Mouse (Mus musculus): Measurements from ENCODE around the gene Vkorc1l1. TPM values are rescaled to one million over a fixed set of nuclear protein-coding genes. Genes with fewer than 3 reads are reported as not detected.

Gene Vkorc1l1
- total and polyA plus RNA-seq, 3 experiments, result 12.4 to 17.9 (median 14.3) TPM

GRCm38 (mm10) chr5:130000735-130001134 lies 59.0 kb downstream of the Vkorc1l1 start:
- WGBS, result 74% methylated on average over 12 of the region's 12 CpGs
- no peaks in the 10 kb centered on the region for H3K79me2 ChIP-seq (replicated peaks; ENCODE audit: control insufficient read depth, insufficient read depth, low read length)
- no peak overlapping the region; the same call in 1 of the 2 replicates for H3K27ac ChIP-seq
- H3K4me1 ChIP-seq (ENCODE audit: control insufficient read depth, insufficient read depth, low read length), result peaks cover 7% of the 10 kb centered on the region
- no peak overlapping the region for H3K4me3 ChIP-seq
- H3K9ac ChIP-seq (ENCODE audit: low read depth, low read length), result no peak overlapping the region
- TF ChIP-seq CTCF (IDR thresholded peaks at IDR 0.05) (no peak), EP300 (IDR thresholded peaks at IDR 0.05; ENCODE audit: insufficient read depth, low read depth, low read length) (no peak), POLR2A (IDR thresholded peaks at IDR 0.05; ENCODE audit: insufficient read depth, low read depth, low read length) (no peak)
- intact Hi-C loops (cut with DNase I), result no loop called here
- H3K36me3 ChIP-seq (ENCODE audit: control insufficient read depth, insufficient read depth, low read length), result no peaks in the 10 kb centered on the region
- DNase-seq, result peak; percentile 30 to 58
- no peaks in the 10 kb centered on the region for H3K27me3 ChIP-seq (ENCODE audit: control insufficient read depth, insufficient read depth, low read length)

- Histone ChIP-seq H3K27me3 (ENCODE audit: control insufficient read depth, insufficient read depth, low read length) (no peaks in the 10 kb centered on the region), H3K4me1 (ENCODE audit: control insufficient read depth, insufficient read depth, low read length) (peaks cover 7% of the 10 kb centered on the region), H3K4me3 (no peak overlapping the region), H3K27ac (no peak overlapping the region; the same call in 1 of the 2 replicates), H3K36me3 (ENCODE audit: control insufficient read depth, insufficient read depth, low read length) (no peaks in the 10 kb centered on the region), H3K9ac (ENCODE audit: low read depth, low read length) (no peak overlapping the region), H3K79me2 (replicated peaks; ENCODE audit: control insufficient read depth, insufficient read depth, low read length) (no peaks in the 10 kb centered on the region)
- DNase-seq, result no peak
- 69% methylated on average over 5 of the region's 5 CpGs for WGBS
- intact Hi-C loops (cut with DNase I), result no loop called here
- TF ChIP-seq EP300 (IDR thresholded peaks at IDR 0.05; ENCODE audit: insufficient read depth, low read depth, low read length) (no peak), CTCF (IDR thresholded peaks at IDR 0.05) (no peak)
Observed at GRCm38 (mm10) chr5:130001356-130001987, 59.7 kb downstream of the Vkorc1l1 start.

GRCm38 (mm10) chr5:130002301-130003146 lies 60.8 kb downstream of the Vkorc1l1 start, which contains the start of gene Gusb:
Gene Gusb, minus strand, starts transcription at chr5:130003049.
- Histone ChIP-seq H3K27ac (peak within 1 kb of the TSS; percentile 92), H3K36me3 (ENCODE audit: control insufficient read depth, insufficient read depth, low read length) (no peaks in the 10 kb centered on the region), H3K79me2 (replicated peaks; ENCODE audit: control insufficient read depth, insufficient read depth, low read length) (no peaks in the 10 kb centered on the region), H3K4me3 (peak within 1 kb of the TSS; percentile 86), H3K4me1 (ENCODE audit: control insufficient read depth, insufficient read depth, low read length) (peaks cover 7% of the 10 kb centered on the region), H3K27me3 (ENCODE audit: control insufficient read depth, insufficient read depth, low read length) (no peaks in the 10 kb centered on the region), H3K9ac (ENCODE audit: low read depth, low read length) (peak within 1 kb of the TSS; percentile 83)
- intact Hi-C loops (cut with DNase I), result loop anchor here (2.0 kb wide), 1 partner anchor 36 kb away; no protein-coding TSS in a partner anchor
- peak; percentile 88 to 92 for DNase-seq
- no peak; the same call in 1 of the 2 replicates for TF ChIP-seq CTCF (IDR thresholded peaks at IDR 0.05)
- TF ChIP-seq EP300 (IDR thresholded peaks at IDR 0.05; ENCODE audit: insufficient read depth, low read depth, low read length), result 0 out of 2 replicates have a peak, but pooled peaks have one; percentile 3
- peak; percentile 82 for TF ChIP-seq POLR2A (IDR thresholded peaks at IDR 0.05; ENCODE audit: insufficient read depth, low read depth, low read length)
- under 1% methylated on average over 39 of the region's 39 CpGs for WGBS

- intact Hi-C loops (cut with DNase I), result loop anchor here (2.0 kb wide), 1 partner anchor 36 kb away; no protein-coding TSS in a partner anchor
- H3K79me2 ChIP-seq (replicated peaks; ENCODE audit: control insufficient read depth, insufficient read depth, low read length), result no peaks in the 10 kb centered on the region
- no peaks in the 10 kb centered on the region for H3K27me3 ChIP-seq (ENCODE audit: control insufficient read depth, insufficient read depth, low read length)
- H3K27ac ChIP-seq, result peak overlapping the region; percentile 92
- no peaks in the 10 kb centered on the region for H3K36me3 ChIP-seq (ENCODE audit: control insufficient read depth, insufficient read depth, low read length)
- DNase-seq, result no peak
- WGBS, result 58% methylated on average over 7 of the region's 7 CpGs
- TF ChIP-seq EP300 (IDR thresholded peaks at IDR 0.05; ENCODE audit: insufficient read depth, low read depth, low read length), result no peak
- TF ChIP-seq POLR2A (IDR thresholded peaks at IDR 0.05; ENCODE audit: insufficient read depth, low read depth, low read length), result no peak
- TF ChIP-seq CTCF (IDR thresholded peaks at IDR 0.05), result no peak
- peak overlapping the region; percentile 86 for H3K4me3 ChIP-seq
- H3K4me1 ChIP-seq (ENCODE audit: control insufficient read depth, insufficient read depth, low read length), result peaks cover 7% of the 10 kb centered on the region
- peak overlapping the region; percentile 43; the same call in 1 of the 2 replicates for H3K9ac ChIP-seq (ENCODE audit: low read depth, low read length)
Observed at GRCm38 (mm10) chr5:130003229-130003628, 61.5 kb downstream of the Vkorc1l1 start.

GRCm38 (mm10) chr5:130007344-130007743 lies 65.6 kb downstream of the Vkorc1l1 start:
- no peak for DNase-seq
- peak; percentile 82 for TF ChIP-seq CTCF (IDR thresholded peaks at IDR 0.05)
- no peak for TF ChIP-seq POLR2A (IDR thresholded peaks at IDR 0.05; ENCODE audit: insufficient read depth, low read depth, low read length)
- no peak for TF ChIP-seq EP300 (IDR thresholded peaks at IDR 0.05; ENCODE audit: insufficient read depth, low read depth, low read length)
- WGBS, result 82% methylated on average over 1 of the region's 1 CpGs
- no peaks in the 10 kb centered on the region for H3K36me3 ChIP-seq (ENCODE audit: control insufficient read depth, insufficient read depth, low read length)
- H3K9ac ChIP-seq (ENCODE audit: low read depth, low read length), result no peak overlapping the region
- H3K27me3 ChIP-seq (ENCODE audit: control insufficient read depth, insufficient read depth, low read length), result no peaks in the 10 kb centered on the region
- H3K4me3 ChIP-seq, result no peak overlapping the region
- peaks cover 5% of the 10 kb centered on the region for H3K4me1 ChIP-seq (ENCODE audit: control insufficient read depth, insufficient read depth, low read length)
- intact Hi-C loops (cut with DNase I), result loop anchor here (2.0 kb wide), 1 partner anchor 97 kb away; no protein-coding TSS in a partner anchor
- no peaks in the 10 kb centered on the region for H3K79me2 ChIP-seq (replicated peaks; ENCODE audit: control insufficient read depth, insufficient read depth, low read length)
- no peak overlapping the region for H3K27ac ChIP-seq
